18 mouse cellular contexts compared by ENCODE assay signal in the genomic region with DNA sequence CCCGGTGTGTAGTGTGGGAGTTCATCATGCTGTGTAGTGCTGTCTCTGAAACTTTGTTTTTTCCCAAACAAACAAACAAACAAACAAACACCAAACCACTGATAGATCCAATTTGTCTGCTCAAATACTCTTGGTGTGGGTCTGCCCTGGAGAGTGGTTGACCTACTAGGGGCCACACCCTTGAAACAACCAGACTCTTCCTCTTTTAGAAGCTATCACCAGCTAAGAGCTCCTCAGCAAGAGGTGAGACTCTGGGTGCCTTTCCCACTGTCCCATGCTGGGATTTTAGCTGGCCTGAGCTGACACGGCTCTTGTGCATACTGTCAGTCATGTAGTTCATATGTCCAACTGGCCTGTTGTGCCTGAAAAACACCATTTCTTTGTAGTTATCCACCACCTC.
"Had no signal": no experiment of that assay in that cellular context is flagged by ENCODE, and none has a peak within 500 bp of the region (broad histone marks: within the 10 kb centered on the region; RNA-seq: fewer than 3 reads in every experiment).

No protein-coding gene starts in this region.

- H3K9ac ChIP-seq: liver, embryonic 15.5 days; liver, postnatal 0 days; lung, embryonic 15.5 days; midbrain, embryonic 12.5 days; neural tube, embryonic 12.5 days had no signal

- H3K4me1 ChIP-seq: liver, embryonic 15.5 days; lung, embryonic 15.5 days; midbrain, embryonic 12.5 days; neural tube, embryonic 12.5 days had no signal

- H3K9me3 ChIP-seq: liver, embryonic 15.5 days; lung, embryonic 15.5 days; megakaryocyte, embryonic 14.5 days; midbrain, embryonic 12.5 days; neural tube, embryonic 12.5 days had no signal

- H3K4me3 ChIP-seq: liver, embryonic 15.5 days; lung, embryonic 15.5 days; megakaryocyte, embryonic 14.5 days; midbrain, embryonic 12.5 days; neural tube, embryonic 12.5 days had no signal

- H3K27ac ChIP-seq: liver, embryonic 15.5 days; lung, embryonic 15.5 days; macrophage; midbrain, embryonic 12.5 days; neural tube, embryonic 12.5 days had no signal

- ATAC-seq: liver, postnatal 0 days; lung, postnatal 0 days had no signal

- H3K27me3 ChIP-seq: liver, embryonic 15.5 days; lung, embryonic 15.5 days; megakaryocyte, embryonic 14.5 days; midbrain, embryonic 12.5 days; neural tube, embryonic 12.5 days had no signal

- DNase-seq: liver, postnatal 0 days; lung, adult 2 months; lung, postnatal 14 days; lung, postnatal 36 days; midbrain, embryonic 14.5 days; right cerebral cortex, postnatal 14 days; right cerebral cortex, postnatal 4 days; spleen, adult 18-20 months; thymus, adult 18-20 months; thymus, postnatal 14 days; thymus, postnatal 36 days had no signal

- H3K4me2 ChIP-seq: liver, embryonic 15.5 days; lung, embryonic 15.5 days; midbrain, embryonic 12.5 days; neural tube, embryonic 12.5 days had no signal

- H3K36me3 ChIP-seq: liver, embryonic 15.5 days; lung, embryonic 15.5 days; midbrain, embryonic 12.5 days; neural tube, embryonic 12.5 days had no signal
